Mouse (Mus musculus) layer of hippocampus, adult 11-12 months (tissue): Measurements from ENCODE around the gene Acap2.

Source experiments
- DNase-seq: peaks from one replicate; pipeline ENCODE4 v3.0.0; 2022; ENCODE audit warnings: low spot score

The Acap2 gene

GRCm38 (mm10) chr16:31046217-31046659 is 154.8 kb downstream of the Acap2 start:
- DNase-seq, result peak; percentile 53

DNA sequence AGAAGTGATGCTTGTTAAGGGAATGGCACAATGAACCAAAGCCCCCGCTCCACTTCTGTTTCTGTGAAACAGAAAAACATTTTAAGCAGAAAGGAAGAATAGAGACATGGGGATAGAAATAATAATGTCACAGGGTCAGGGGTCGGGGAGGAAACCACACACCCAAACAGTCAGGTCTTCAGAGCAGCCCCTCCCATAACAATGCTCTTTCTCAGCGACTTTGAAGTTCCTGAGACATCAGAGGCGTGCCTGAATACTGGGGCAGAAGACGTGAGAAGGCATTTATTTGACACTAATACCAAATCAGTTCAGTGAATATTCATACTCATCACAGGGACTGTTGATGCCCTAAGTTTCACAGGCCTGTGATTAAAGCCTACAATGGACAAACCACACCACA is 155.8 kb downstream of the Acap2 start:
- no peak for DNase-seq

- DNase-seq, result no peak
These were observed 157.9 kb downstream of the Acap2 start for GRCm38 (mm10) chr16:31043136-31043535.
